Mouse (Mus musculus) kidney, embryonic 14.5 days (tissue): ENCODE results near the gene A730061H03Rik. TPM values are rescaled to one million over a fixed set of nuclear protein-coding genes. Genes with fewer than 3 reads are reported as not detected.

ENCODE experiments used
- ATAC-seq: fragments of 200-750 bp; cut with Nextera tagmentation; 2 replicates; pipeline ENCODE4 v1.8.0; 2017; ENCODE audit warnings: moderate number of reproducible peaks, mild to moderate bottlenecking, moderate TSS enrichment, moderate library complexity; ENCODE audit not compliant: low FRiP score, low TSS enrichment
- H3K27ac ChIP-seq: fragments of 300-500 bp; sonication (generic); 2 replicates; pipeline ENCODE4 v1.5.1; 2014; ENCODE audit warnings: low read depth, mild to moderate bottlenecking, low read length, moderate library complexity, mixed read lengths
- H3K27me3 ChIP-seq: fragments of 300-500 bp; sonication (generic); 2 replicates; pipeline ENCODE4 v1.6.1; 2014; ENCODE audit warnings: mild to moderate bottlenecking, low read length; ENCODE audit not compliant: control insufficient read depth, insufficient read depth
- H3K36me3 ChIP-seq: fragments of 300-500 bp; sonication (generic); 2 replicates; pipeline ENCODE4 v1.6.1; 2014; ENCODE audit warnings: low read length, mixed read lengths; ENCODE audit not compliant: control insufficient read depth, insufficient read depth
- H3K4me1 ChIP-seq: fragments of 300-500 bp; sonication (generic); 2 replicates; pipeline ENCODE4 v1.6.1; 2014; ENCODE audit warnings: low read length, mixed read lengths; ENCODE audit not compliant: control insufficient read depth, insufficient read depth
- H3K4me2 ChIP-seq: fragments of 300-500 bp; sonication (generic); replicated peaks from 2 replicates; pipeline ENCODE4 v1.6.1; 2014; ENCODE audit warnings: low read depth, mild to moderate bottlenecking, low read length
- H3K4me3 ChIP-seq: fragments of 300-500 bp; sonication (generic); 2 replicates; pipeline ENCODE4 v1.5.1; 2014; ENCODE audit warnings: mild to moderate bottlenecking, low read length
- H3K9ac ChIP-seq: fragments of 300-500 bp; sonication (generic); 2 replicates; pipeline ENCODE4 v1.6.1; 2014; ENCODE audit warnings: low read depth, mild to moderate bottlenecking, low read length, moderate library complexity
- H3K9me3 ChIP-seq: fragments of 300-500 bp; sonication (generic); 2 replicates; pipeline ENCODE4 v1.6.1; 2016; ENCODE audit warnings: low read length; ENCODE audit not compliant: control insufficient read depth
- whole genome bisulfite sequencing: fragments of 180-500 bp; shearing (Covaris S2); extraction: QIAGEN DNeasy Blood & Tissue Kit; methylation state at CpG from one replicate; pipeline ENCODE4 v1.1.7; 2014; 5-methylcytosine and 5-hydroxymethylcytosine counted together
- polyA plus RNA-seq: library from polyadenylated mRNA; unstranded; fragments of >200 nt; fragmentation: Nextera tagmentation; extraction: Ambion mirVana; gene quantifications from 2 replicates; pipeline ENCODE4 v1.2.1, GENCODE M21; 2014

A730061H03Rik gene
- 0.66 and 1.5 TPM in 2 replicates for polyA plus RNA-seq

DNA sequence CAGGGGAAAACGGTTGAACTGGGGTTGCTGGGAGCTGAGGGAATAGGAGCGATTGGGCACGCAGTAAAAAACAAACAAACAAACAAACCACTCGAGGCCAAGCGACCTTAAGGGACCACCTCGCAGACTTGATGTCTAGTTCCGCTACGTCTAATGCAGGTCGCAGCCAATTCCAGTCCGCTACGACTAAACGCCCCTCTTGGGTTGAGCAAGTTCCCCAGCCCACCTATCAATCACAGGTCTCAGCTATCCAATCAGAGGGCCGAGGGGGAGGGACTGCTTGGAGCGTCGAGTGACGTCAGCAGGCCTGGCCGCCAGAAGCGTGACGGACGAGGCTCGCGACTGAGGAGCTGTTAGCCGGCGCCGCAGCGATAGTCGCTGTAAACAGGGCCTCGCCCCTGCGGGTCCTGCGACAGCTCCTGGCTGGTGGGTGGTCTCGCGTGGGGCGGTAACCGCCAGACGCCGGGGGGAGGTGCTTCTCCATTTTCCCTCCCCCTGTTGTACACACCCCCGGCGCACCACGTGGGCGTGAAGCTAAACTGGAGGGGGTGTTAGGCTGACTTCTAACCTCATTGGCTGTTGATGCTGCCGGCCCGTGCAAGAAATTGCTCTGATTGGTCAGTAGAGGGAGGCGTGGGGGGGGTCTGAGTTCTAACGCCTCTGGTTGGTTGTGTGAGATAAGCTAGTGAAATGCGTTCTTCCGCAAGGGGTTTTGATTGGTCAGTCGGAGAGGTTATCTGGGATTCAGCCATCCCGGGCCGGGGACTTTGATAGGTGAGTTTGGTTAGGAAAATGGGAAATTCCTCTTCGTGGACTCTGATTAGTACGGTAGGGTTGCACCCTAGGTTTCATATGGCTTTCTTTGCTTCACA lies at the start of gene A730061H03Rik:
A730061H03Rik (minus strand) TSS at position 205 of the 872 bp plus-strand sequence.
- peak; percentile 96 for ATAC-seq
- peak within 1 kb of the TSS; percentile 98 for H3K27ac ChIP-seq
- no peaks in the 10 kb centered on the region for H3K9me3 ChIP-seq
- H3K4me1 ChIP-seq = peaks cover 6% of the 10 kb centered on the region; the same call in 1 of the 2 replicates
- H3K36me3 ChIP-seq = peaks cover 23% of the 10 kb centered on the region
- peak within 1 kb of the TSS; percentile 83 for H3K4me2 ChIP-seq
- no peaks in the 10 kb centered on the region for H3K27me3 ChIP-seq
- under 1% methylated on average over 51 of the region's 51 CpGs for WGBS
- peak within 1 kb of the TSS; percentile 61 for H3K4me3 ChIP-seq
- peak within 1 kb of the TSS; percentile 74 for H3K9ac ChIP-seq

DNA sequence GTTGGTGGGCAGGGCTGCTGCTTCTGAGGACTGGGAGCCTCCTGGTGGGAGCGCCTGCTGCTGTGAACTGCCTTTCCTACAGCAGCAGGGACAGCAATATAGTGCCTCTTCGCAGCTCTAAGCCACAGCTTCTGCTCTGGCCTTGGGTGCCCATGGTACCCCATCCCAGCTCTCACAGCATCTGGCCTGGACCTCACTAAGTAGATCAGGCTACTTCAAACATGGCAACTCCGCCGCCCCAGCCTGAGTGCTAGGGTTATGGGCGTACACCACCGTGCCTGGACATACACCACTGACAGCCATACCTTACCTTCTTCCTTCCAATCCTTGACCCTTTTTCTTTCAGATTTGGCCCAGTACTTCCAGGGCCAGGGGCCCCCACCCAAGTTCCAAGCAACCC lies 48.1 kb upstream of the A730061H03Rik start:
- Histone ChIP-seq H3K4me3 (no peak overlapping the region), H3K4me1 (peaks cover 5% of the 10 kb centered on the region; the same call in 1 of the 2 replicates), H3K9me3 (no peaks in the 10 kb centered on the region), H3K27ac (no peak overlapping the region), H3K4me2 (no peak overlapping the region), H3K9ac (no peak overlapping the region; the same call in 1 of the 2 replicates), H3K27me3 (no peaks in the 10 kb centered on the region), H3K36me3 (peaks cover 41% of the 10 kb centered on the region)
- no peak for ATAC-seq
- 94% methylated on average over 6 of the region's 6 CpGs for WGBS

DNA sequence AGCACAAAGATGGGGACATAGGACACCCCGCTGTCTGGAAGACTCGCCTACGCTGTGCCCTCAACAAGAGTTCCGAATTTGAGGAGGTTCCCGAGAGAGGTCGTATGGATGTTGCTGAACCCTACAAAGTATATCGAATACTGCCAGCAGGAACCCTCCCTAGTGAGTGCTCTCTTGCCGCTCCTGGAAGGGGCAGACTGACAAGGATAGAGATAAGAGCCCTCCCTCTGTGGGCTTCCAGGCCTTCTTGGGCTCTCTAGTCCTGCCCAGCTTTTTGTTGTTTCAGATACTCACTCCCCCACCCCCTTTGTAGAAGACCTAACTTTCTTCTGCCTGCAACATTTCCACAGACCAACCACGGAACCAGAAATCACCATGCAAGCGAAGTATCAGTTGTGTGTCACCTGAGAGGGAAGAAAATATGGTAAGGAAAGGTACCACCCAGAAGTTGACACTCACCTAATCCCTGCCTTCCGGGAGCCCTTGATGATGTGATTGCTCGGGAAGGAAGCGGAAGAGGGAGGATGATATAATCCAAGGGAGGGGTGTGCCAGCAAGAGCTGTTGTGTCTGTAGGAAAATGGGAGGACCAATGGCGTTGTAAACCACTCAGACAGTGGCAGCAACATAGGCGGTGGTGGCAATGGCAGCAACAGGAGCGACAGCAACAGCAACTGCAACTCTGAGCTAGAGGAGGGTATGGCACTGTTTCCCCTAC lies 45.7 kb upstream of the A730061H03Rik start:
- no peak for ATAC-seq
- WGBS = 92% methylated on average over 16 of the region's 16 CpGs
- H3K4me1 ChIP-seq = peaks cover 5% of the 10 kb centered on the region; the same call in 1 of the 2 replicates

DNA sequence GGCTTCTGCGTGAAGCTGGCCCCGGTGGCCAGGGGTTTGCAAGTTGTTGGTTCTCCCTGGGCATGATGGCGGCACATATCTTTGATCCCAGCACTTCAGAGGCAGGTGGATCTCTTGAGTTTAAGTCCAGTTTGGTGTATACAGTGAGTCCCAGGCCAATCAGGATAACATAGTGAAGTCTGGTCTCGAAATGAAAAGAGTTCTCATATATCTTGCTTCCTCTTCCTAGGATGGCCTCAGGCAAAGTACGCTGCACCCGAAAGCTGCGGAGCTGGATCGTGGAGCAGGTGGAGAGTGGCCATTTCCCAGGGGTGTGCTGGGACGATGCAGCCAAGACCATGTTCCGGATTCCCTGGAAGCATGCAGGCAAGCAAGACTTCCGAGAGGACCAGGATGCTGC lies 44.6 kb upstream of the A730061H03Rik start:
- Histone ChIP-seq H3K9ac (no peak overlapping the region), H3K9me3 (no peaks in the 10 kb centered on the region), H3K4me2 (no peak overlapping the region), H3K36me3 (peaks cover 67% of the 10 kb centered on the region), H3K27ac (no peak overlapping the region), H3K4me1 (peaks cover 5% of the 10 kb centered on the region; the same call in 1 of the 2 replicates), H3K4me3 (no peak overlapping the region), H3K27me3 (no peaks in the 10 kb centered on the region)
- ATAC-seq = no peak
- 83% methylated on average over 11 of the region's 11 CpGs for WGBS

More for the DNA sequence above, 45.7 kb upstream of the A730061H03Rik start:
- Histone ChIP-seq H3K36me3 (peaks cover 58% of the 10 kb centered on the region), H3K4me3 (no peak overlapping the region), H3K9ac (no peak overlapping the region), H3K4me2 (no peak overlapping the region), H3K27me3 (no peaks in the 10 kb centered on the region), H3K27ac (no peak overlapping the region), H3K9me3 (no peaks in the 10 kb centered on the region)

DNA sequence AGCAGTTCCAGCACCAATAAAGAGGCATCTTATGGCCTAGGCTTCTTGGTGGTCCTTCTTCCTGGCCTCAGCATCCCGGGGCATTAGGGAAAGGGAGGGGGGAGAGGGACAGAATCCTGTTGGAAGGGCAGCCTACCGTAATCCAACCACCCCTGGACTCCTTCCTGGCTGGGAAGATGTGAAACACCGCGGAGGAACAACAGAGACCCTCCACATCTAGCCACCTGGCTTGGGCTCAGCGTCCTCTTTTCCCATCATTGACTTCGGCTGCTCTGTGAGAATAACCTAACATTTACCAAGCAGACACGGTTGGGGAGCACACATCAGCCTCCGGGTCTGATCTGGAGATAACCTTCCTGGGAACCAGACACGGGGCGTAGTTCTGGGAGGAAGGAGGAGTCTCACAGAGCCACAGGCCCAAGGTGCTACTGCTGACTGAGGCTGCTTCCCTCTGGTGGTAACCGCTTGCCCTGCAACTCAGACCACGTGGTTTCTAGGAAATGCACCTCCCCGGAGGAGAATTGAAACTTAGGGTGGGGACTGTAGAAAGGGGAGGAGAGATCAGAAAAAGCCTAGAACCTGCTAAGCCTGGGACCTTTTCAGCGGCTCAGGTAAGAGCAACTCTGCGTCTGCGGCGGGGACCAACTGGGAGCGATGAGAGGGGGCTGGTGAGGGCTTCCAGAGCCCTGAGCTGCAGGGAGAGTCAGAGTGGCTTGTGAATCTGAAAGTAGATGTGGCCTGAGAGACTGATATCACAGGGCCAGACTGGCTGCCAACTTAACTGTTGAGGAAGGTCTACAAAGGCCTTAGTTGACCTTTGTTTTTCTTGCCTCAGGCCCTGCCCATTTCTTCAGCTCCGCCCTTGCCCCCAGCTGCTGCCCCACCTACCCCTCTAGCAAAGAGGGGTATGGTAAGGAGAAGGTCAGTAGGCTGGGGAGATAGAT lies 43.7 kb upstream of the A730061H03Rik start:
- WGBS = 13% methylated on average over 19 of the region's 19 CpGs
- Histone ChIP-seq H3K27ac (peak overlapping the region; percentile 70), H3K4me2 (peak overlapping the region; percentile 41), H3K4me3 (peak overlapping the region; percentile 33), H3K27me3 (no peaks in the 10 kb centered on the region), H3K9me3 (no peaks in the 10 kb centered on the region), H3K36me3 (peaks cover 65% of the 10 kb centered on the region), H3K9ac (peak overlapping the region; percentile 52; the same call in 1 of the 2 replicates), H3K4me1 (peaks cover 5% of the 10 kb centered on the region; the same call in 1 of the 2 replicates)
- peak; percentile 91 for ATAC-seq

DNA sequence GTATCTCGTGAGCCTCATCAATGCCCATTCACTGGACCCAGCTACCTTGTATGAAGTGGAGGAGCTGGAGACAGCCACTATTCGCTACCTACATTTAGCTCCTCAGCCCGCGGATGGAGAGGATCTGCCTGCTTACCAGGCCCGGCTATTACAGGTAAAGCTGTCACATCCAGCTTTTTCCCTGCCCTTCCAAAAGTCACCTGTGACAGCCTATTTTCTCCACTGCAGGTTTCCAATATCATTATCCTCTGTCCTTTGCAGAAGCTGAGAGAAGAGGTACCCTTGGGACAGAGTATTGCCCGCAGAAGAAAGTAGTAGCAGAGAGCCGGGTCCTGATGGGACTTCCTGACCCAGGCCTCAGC lies 43.0 kb upstream of the A730061H03Rik start, which contains the start of gene Irf9:
Irf9 (plus strand) TSS at position 301 of the 362 bp plus-strand sequence.
- WGBS = 74% methylated on average over 7 of the region's 7 CpGs
- peaks cover 5% of the 10 kb centered on the region; the same call in 1 of the 2 replicates for H3K4me1 ChIP-seq
- peak within 1 kb of the TSS; percentile 52; the same call in 1 of the 2 replicates for H3K9ac ChIP-seq
- peak within 1 kb of the TSS; percentile 41 for H3K4me2 ChIP-seq
- ATAC-seq = no peak
- H3K4me3 ChIP-seq = peak within 1 kb of the TSS; percentile 33
- peak within 1 kb of the TSS; percentile 70 for H3K27ac ChIP-seq
- H3K36me3 ChIP-seq = peaks cover 65% of the 10 kb centered on the region
- no peaks in the 10 kb centered on the region for H3K27me3 ChIP-seq
- H3K9me3 ChIP-seq = no peaks in the 10 kb centered on the region

DNA sequence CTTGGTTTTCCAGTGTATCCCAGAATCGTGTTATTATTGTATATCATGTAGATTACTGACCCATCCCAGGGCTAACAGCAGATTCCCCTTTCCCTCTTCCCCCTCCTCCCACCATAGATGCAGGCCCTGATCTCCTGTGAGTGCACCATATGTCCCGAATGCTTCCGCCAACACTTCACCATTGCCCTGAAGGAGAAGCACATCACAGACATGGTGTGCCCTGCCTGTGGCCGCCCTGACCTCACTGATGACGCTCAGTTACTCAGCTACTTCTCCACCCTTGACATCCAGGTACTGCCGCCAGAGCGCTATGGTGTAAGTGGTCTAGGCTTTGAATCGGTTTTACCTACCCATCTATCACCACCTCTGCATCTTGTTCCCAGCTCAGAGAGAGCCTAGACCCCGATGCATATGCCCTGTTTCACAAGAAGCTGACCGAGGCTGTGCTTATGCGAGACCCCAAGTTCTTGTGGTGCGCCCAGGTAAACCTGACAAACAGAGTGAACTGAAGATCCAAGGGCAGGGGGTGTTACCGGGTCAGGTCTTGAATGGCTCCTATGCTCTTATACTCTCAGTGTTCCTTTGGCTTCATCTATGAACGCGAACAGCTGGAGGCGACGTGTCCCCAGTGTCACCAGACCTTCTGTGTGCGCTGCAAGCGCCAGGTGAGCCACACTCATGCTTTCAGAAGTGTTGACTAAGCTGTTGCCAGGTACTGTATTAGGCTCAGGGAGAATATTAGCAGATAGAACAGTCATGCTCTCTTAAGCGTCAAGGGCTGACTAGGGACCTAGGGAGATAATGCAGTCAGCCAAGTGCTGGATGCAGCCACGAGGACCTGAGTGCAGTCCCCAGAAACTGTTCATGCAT lies 38.5 kb upstream of the A730061H03Rik start:
- H3K36me3 ChIP-seq = peaks cover 79% of the 10 kb centered on the region
- no peak overlapping the region for H3K27ac ChIP-seq
- no peak overlapping the region for H3K4me2 ChIP-seq
- H3K4me3 ChIP-seq = no peak overlapping the region
- no peaks in the 10 kb centered on the region for H3K27me3 ChIP-seq
- no peak for ATAC-seq
- WGBS = 88% methylated on average over 21 of the region's 21 CpGs
- H3K4me1 ChIP-seq = no peaks in the 10 kb centered on the region
- H3K9me3 ChIP-seq = no peaks in the 10 kb centered on the region
- no peak overlapping the region for H3K9ac ChIP-seq
